Mouse (Mus musculus): ENCODE results near the gene Kcna1. TPM values are rescaled to one million over a fixed set of nuclear protein-coding genes. Genes with fewer than 3 reads are reported as not detected.

Gene Kcna1
- polyA plus RNA-seq (2014; fragmentation: Illumina TruSeq; extraction: RNeasy Lipid Tissue Mini Kit (QIAGEN cat#74804); ENCODE audit: low read depth, low replicate concordance), result 3.9 TPM

GRCm38 (mm10) chr6:126646381-126646780 lies at the start of gene Kcna1:
Kcna1 (minus strand) TSS chr6:126646384.

Other genes starting within 250 kb of the Kcna1 start
- gene Kcna5, start 111.0 kb downstream of the Kcna1 start, polyA plus RNA-seq (2014; fragmentation: Illumina TruSeq; extraction: RNeasy Lipid Tissue Mini Kit (QIAGEN cat#74804); ENCODE audit: low read depth, low replicate concordance), result 6.2 TPM
- 0.57 TPM for gene Kcna6, start 94.3 kb upstream of the Kcna1 start, polyA plus RNA-seq (2014; fragmentation: Illumina TruSeq; extraction: RNeasy Lipid Tissue Mini Kit (QIAGEN cat#74804); ENCODE audit: low read depth, low replicate concordance)
- 93.1 TPM for gene Ndufa9, start 202.8 kb upstream of the Kcna1 start, polyA plus RNA-seq (2014; fragmentation: Illumina TruSeq; extraction: RNeasy Lipid Tissue Mini Kit (QIAGEN cat#74804); ENCODE audit: low read depth, low replicate concordance)
- gene Akap3, start 206.7 kb upstream of the Kcna1 start, polyA plus RNA-seq (2014; fragmentation: Illumina TruSeq; extraction: RNeasy Lipid Tissue Mini Kit (QIAGEN cat#74804); ENCODE audit: low read depth, low replicate concordance), result 7.8 TPM